Mouse (Mus musculus) erythroblast, embryonic 14.5 days (primary cell): Measurements from ENCODE around the gene Tbc1d22b. TPM values are rescaled to one million over a fixed set of nuclear protein-coding genes. Genes with fewer than 3 reads are reported as not detected.
A peak's percentile ranks its signal among the peaks of the same experiment; 100 is the strongest.

Experiments used
- H3K27me3 ChIP-seq: 2 replicates; pipeline ENCODE4 v1.6.1; 2012; ENCODE audit warnings: inconsistent platforms; ENCODE audit not compliant: control insufficient read depth
- H3K36me3 ChIP-seq: 2 replicates; pipeline ENCODE4 v1.6.1; 2012; ENCODE audit warnings: mild to moderate bottlenecking, inconsistent platforms; ENCODE audit not compliant: control insufficient read depth
- H3K4me1 ChIP-seq: 2 replicates; pipeline ENCODE4 v1.6.1; 2012; ENCODE audit warnings: inconsistent platforms; ENCODE audit not compliant: control insufficient read depth
- H3K4me3 ChIP-seq: replicated peaks from 2 replicates; pipeline ENCODE3; 2012; ENCODE audit warnings: moderate library complexity, mild to moderate bottlenecking, inconsistent platforms
- H3K9me3 ChIP-seq: 2 replicates; pipeline ENCODE4 v1.6.1; 2012; ENCODE audit warnings: low read length, inconsistent platforms, mixed read lengths; ENCODE audit not compliant: control insufficient read depth
- GATA1 ChIP-seq: IDR thresholded peaks from 2 replicates; pipeline ENCODE4 v1.6.1; 2012; ENCODE audit warnings: low read length, inconsistent platforms, mixed read lengths
- TAL1 ChIP-seq: IDR thresholded peaks from 3 replicates; pipeline ENCODE4 v1.6.1; 2012; ENCODE audit warnings: low read length, inconsistent platforms, mixed read lengths
- polyA plus RNA-seq: library from polyadenylated mRNA; stranded (reverse); fragments of >175 nt; gene quantifications from 2 replicates; pipeline ENCODE4 v1.2.3, GENCODE M21; 2012

The Tbc1d22b gene
- polyA plus RNA-seq, 1 experiment = 0.99 TPM

DNA sequence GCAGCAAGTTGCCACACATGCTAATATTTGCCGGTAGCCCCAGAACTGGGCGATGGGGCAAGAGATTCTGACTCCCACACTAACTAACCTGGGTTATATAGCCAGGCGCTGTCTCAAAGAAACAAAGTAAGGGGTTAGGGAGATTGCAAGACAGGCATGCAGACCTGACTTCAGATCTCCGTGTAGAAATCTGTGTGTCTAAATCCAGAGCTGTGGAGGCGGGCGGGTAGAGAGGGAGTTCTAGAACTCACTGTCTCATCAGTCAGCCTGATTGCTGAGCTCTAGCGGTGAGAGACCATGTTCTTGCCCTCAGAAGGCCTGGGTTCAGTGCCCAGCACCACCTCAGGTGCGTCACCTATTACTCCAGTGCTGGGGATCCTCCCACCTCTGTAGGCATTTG is 73.9 kb downstream of the Tbc1d22b start:
- H3K4me1 ChIP-seq = peaks cover 21% of the 10 kb centered on the region
- H3K36me3 ChIP-seq = peaks cover 98% of the 10 kb centered on the region
- TF ChIP-seq GATA1 = no peak
- TF ChIP-seq TAL1 = no peak
- no peaks in the 10 kb centered on the region for H3K27me3 ChIP-seq
- H3K4me3 ChIP-seq = no peak overlapping the region
- no peaks in the 10 kb centered on the region for H3K9me3 ChIP-seq

DNA sequence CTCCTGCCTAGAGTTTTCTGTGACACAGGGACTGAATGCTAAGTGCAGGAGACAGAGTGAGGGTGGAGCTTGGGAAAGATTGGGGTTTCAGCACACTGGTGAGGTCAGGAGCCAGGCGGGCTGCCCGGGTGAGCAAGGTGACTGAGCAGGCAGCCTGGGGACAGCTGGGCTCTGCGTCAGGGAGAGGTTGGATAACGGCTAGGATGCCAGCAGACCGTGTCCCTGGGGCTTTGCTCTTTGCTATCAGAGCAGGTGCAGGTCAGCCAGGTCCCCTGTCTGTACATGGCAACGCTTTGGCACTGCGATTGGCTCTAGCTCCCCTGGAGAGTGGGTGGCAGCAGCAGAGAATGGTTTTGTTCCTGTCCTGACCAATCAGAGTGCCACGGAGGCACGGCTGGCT is 77.7 kb downstream of the Tbc1d22b start:
- H3K36me3 ChIP-seq = peaks cover 99% of the 10 kb centered on the region
- peaks cover 48% of the 10 kb centered on the region for H3K4me1 ChIP-seq
- TF ChIP-seq GATA1 (no peak), TAL1 (no peak)

DNA sequence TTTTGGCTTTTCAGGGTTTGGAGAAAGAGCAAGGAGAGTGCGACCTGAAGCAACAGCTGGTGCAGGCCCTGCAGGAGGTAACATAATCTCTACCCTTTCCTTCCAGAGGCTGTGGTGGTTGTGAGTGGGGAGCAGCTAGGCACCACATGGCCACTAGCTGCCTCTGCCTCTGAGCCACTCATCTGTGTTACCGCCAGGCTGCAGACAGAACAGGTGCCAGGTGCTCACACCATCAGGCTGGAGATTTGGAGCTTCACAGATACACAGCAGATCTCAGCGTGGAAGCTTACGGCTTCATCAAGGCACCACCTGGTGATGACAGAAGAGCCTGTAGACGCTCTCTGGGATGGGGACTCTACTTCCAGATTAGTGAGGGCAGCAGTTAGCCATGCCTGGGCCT is 79.4 kb downstream of the Tbc1d22b start:
- peaks cover 48% of the 10 kb centered on the region for H3K4me1 ChIP-seq

More for the DNA sequence above, 77.7 kb downstream of the Tbc1d22b start:
- Histone ChIP-seq H3K27me3 (no peaks in the 10 kb centered on the region), H3K9me3 (no peaks in the 10 kb centered on the region), H3K4me3 (no peak overlapping the region)

GRCm38 (mm10) chr17:29629620-29630019 is 80.0 kb downstream of the Tbc1d22b start:
- Histone ChIP-seq H3K36me3 (peaks cover 99% of the 10 kb centered on the region), H3K4me3 (peak overlapping the region; percentile 19), H3K9me3 (no peaks in the 10 kb centered on the region), H3K27me3 (no peaks in the 10 kb centered on the region), H3K4me1 (peaks cover 48% of the 10 kb centered on the region)
- TF ChIP-seq TAL1 (no peak), GATA1 (0 out of 2 replicates have a peak, but pooled peaks have one; percentile 21)

More for the DNA sequence above, 79.4 kb downstream of the Tbc1d22b start:
- Histone ChIP-seq H3K9me3 (no peaks in the 10 kb centered on the region), H3K27me3 (no peaks in the 10 kb centered on the region), H3K36me3 (peaks cover 99% of the 10 kb centered on the region), H3K4me3 (no peak overlapping the region)
- TF ChIP-seq TAL1 (no peak), GATA1 (no peak)

DNA sequence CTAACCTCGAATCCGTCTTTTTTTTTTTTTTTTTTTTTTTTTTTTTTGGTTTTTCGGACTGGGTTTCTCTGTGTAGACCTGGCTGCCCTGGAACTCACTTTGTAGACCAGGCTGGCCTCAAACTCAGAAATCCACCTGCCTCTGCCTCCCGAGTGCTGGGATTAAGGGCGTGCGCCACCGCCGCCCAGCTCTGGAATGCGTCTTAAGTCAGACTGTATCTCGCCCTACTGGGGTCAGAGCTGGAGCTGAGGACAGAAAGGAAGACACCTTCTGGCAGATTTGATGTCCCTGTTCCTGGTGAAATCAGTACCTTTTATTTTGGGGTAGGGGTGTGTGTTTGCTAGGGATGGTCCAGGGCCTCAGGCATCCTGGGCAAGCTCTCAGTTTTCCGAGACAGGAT is 82.7 kb downstream of the Tbc1d22b start:
- peaks cover 99% of the 10 kb centered on the region for H3K36me3 ChIP-seq
- no peaks in the 10 kb centered on the region for H3K27me3 ChIP-seq
- peaks cover 66% of the 10 kb centered on the region for H3K4me1 ChIP-seq
- no peak overlapping the region for H3K4me3 ChIP-seq
- TF ChIP-seq GATA1 (no peak), TAL1 (no peak)
- no peaks in the 10 kb centered on the region for H3K9me3 ChIP-seq

- H3K9me3 ChIP-seq = no peaks in the 10 kb centered on the region
- no peaks in the 10 kb centered on the region for H3K27me3 ChIP-seq
- peaks cover 62% of the 10 kb centered on the region for H3K4me1 ChIP-seq
- H3K4me3 ChIP-seq = no peak overlapping the region
- peaks cover 99% of the 10 kb centered on the region for H3K36me3 ChIP-seq
- no peak for TF ChIP-seq GATA1
- TF ChIP-seq TAL1 = no peak
Observed at GRCm38 (mm10) chr17:29635492-29635891, 85.9 kb downstream of the Tbc1d22b start.

DNA sequence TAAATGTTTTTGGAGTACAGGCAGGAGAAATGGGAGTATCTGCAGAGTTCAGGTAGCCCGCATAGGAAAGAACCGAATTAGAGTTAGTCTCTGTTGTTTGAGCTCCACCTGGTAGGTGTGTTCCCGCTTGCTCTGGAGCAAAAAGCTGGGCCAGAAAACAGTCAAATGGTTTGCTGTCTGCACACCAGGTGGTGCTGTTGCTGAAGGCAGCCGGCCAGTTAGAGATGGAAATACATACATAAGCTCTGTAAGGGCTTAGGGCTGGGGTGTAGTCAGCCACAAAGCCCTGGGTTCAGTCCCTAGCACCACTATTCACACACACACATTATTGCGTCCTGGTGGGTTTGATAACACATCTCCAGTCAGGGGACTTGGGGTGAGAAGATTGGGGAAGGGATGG is 86.5 kb downstream of the Tbc1d22b start:
- H3K27me3 ChIP-seq = no peaks in the 10 kb centered on the region
- H3K36me3 ChIP-seq = peaks cover 99% of the 10 kb centered on the region
- no peaks in the 10 kb centered on the region for H3K9me3 ChIP-seq
- H3K4me1 ChIP-seq = peaks cover 57% of the 10 kb centered on the region
- no peak overlapping the region for H3K4me3 ChIP-seq
- no peak for TF ChIP-seq GATA1
- TF ChIP-seq TAL1 = no peak

GRCm38 (mm10) chr17:29637377-29637776 is 87.8 kb downstream of the Tbc1d22b start:
- Histone ChIP-seq H3K9me3 (no peaks in the 10 kb centered on the region), H3K4me1 (peaks cover 52% of the 10 kb centered on the region), H3K4me3 (no peak overlapping the region), H3K27me3 (no peaks in the 10 kb centered on the region), H3K36me3 (peaks cover 99% of the 10 kb centered on the region)
- TF ChIP-seq GATA1 (no peak), TAL1 (no peak)

DNA sequence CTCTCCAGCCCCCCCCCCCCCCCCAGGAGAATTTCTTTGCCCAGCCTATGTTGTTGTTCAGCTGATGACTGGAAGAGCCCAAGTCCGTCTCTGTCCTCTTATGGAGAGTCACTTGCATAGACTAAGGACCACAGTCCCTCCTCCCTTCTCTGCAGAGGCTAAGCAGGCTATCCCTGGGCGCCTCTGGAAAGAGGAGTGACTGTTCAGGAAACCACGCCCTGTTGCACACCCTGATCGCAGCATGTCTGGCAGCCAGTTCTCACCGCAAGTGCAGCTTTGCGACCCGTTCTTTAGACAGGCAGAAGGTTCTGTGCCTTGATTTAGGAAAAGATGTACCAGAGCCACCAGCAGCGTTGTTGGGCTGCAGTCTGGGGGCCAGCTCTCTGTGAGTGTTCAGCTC is 88.3 kb downstream of the Tbc1d22b start:
- H3K36me3 ChIP-seq = peaks cover 99% of the 10 kb centered on the region
- H3K4me3 ChIP-seq = peak overlapping the region; percentile 40
- no peaks in the 10 kb centered on the region for H3K27me3 ChIP-seq
- peaks cover 52% of the 10 kb centered on the region for H3K4me1 ChIP-seq
- TF ChIP-seq GATA1 (no peak), TAL1 (no peak)
- H3K9me3 ChIP-seq = no peaks in the 10 kb centered on the region

GRCm38 (mm10) chr17:29640971-29641370 is 91.4 kb downstream of the Tbc1d22b start:
- H3K4me1 ChIP-seq = peaks cover 42% of the 10 kb centered on the region
- TF ChIP-seq TAL1 (no peak), GATA1 (no peak)
- no peaks in the 10 kb centered on the region for H3K9me3 ChIP-seq
- H3K36me3 ChIP-seq = peaks cover 88% of the 10 kb centered on the region
- no peaks in the 10 kb centered on the region for H3K27me3 ChIP-seq
- no peak overlapping the region for H3K4me3 ChIP-seq
